Mouse (Mus musculus) inflammation-experienced regulatory T-cells, adult 6 months (primary cell): ENCODE measurements around the gene Palm. TPM values are rescaled to one million over a fixed set of nuclear protein-coding genes. Genes with fewer than 3 reads are reported as not detected.

Experiments used
- ATAC-seq: one replicate; pipeline ENCODE4 v1.8.0; 2017
- polyA plus RNA-seq, 3 experiments: library from polyadenylated mRNA; unstranded; fragments of 100-300 nt; shearing (Covaris generic); gene quantifications; one replicate each; pipeline ENCODE4 v1.2.1; 2017

Palm gene
- polyA plus RNA-seq, 3 experiments from 2014 or later: 0.43 TPM; not detected in 2

DNA sequence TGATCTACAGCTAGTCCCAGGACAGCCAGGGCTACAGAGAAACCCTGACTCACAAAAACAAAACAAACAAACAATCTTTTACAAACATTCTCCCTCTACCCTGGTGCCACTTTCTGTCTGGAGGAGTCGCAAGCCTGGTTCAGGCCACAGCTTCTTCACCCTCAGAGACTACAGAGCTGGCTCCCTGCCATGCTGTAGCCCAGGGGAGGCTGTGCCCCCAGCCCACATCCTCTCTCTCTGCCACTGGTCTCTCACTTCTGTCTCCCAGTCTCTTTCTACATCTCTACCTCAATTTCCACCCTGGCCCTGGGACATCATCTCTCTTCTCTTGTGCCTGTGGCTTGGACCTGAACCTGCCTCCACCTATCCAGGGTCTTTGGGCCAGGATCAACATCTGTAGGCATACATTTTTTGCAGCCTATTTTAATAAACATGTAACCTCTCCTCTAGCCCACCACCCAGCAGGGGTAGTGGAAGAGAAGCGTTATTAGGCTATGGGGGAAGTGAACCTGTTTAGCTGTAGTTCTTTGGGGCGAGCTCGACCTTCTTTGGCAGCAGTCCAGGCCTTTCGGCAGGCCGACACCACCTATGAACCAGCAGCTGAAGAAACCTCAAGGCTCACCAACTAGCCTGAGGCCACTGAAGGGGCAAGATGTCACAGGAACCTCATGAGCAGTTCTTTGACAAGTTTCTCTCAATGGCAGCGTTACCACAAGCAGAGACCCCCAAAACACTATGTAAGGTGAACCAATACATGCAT, 38.8 kb downstream of the Palm start:
- no peak for ATAC-seq

DNA sequence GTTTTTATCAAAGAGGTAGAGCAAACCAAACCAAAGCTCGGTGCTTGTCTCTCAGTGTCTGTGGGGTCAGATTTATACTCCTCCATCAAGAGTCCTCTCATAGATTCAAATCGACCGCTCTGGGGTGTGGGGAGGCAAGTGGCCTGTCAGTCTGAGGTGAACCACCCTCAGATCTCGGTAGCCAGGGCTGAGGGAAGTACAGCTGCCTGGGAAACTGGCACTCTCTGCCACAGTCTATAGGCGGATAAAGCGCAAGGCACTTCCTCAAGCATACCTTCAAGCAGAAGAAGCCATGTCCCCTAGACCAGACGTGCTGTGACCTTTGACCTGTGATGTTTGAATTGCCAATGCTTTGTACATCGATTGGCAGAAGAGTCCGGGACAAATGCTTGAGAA, 39.4 kb downstream of the Palm start:
- ATAC-seq: no peak

DNA sequence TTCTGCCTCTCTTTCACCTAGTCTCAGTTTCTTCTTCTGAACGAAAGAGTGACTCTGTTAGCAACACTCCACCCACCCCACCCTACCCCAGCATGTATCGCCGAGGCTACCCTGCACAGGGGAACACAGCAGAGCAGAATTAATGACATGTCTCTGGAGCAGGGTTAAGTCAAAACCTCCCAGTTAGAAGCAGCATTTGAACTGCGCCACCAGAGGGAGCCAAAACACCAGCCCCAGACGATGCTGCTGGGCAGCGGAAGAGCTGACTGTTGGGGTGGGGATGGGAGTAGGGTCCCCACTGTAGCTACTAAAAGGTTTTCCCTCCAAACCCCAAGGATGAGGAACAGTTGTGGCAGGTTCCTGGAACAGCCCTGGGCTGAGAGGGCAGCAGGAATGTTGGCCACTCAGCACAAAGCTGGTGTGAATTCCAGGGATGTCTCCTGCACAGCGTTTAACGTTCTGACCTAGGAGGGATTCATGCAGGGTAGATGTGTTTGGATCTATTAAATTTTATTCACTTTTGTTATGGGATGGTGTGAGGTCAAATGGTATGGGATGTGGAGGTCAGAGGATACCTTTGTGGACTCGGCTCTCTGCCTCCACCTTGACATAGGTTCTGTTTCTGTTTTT, 41.5 kb downstream of the Palm start:
- ATAC-seq: peak; percentile 67

DNA sequence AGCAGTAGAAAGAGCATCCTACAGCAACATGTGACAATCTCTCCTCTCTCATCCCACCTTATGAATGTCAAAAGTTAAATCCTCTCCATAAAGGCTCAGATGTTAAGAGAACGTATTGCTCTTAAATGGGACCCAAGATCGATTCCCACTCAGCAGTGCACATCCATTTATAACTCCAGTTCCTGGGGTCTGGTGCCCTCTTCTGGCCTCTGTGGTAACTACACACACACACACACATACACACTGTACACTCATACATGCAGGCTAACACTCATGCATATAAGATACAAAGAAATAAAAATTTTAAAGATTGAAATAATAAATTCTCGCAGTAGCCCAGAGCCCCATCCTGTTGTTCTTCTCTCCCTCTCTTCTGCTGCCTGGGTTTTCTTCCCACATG, 43.5 kb downstream of the Palm start:
- ATAC-seq: no peak

DNA sequence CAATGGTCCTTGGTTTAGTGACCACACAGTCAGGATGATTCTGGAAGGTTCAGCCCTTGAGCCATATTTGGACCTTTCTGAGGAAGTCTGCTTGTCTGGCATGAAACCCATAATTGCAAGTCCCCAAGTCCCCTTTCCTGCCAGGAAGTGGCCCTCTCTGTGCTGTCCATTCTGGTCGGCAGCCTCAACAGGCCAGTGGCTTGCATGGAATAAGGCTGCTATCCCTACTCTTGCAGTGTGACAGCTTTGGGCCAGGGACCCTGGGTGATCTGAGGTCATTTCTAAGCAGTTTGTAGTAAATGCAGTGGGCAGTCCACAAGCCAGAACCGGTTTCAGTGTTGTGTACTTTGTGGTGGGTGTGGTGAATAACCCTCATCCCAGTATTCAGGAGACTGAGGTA, 44.8 kb downstream of the Palm start:
- ATAC-seq: no peak

DNA sequence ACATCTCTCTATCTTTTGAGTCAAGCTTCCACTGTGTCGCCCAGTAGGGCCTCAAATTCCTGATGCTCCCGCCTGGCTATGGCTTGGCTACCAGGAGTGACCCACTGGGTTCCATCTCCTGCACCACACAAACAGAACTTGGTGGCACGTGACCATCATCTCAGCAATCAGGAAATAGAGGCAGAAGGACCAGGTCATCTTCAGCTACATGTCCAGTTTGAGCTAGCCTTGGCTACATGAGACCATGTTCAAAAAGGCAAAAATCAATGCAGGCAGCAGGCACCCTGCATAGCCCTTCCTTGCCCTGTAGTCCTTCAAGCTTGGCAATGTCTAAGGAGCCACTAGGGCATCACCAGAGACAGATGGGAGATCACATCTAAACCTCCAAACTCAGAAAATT, 46.7 kb downstream of the Palm start:
- no peak for ATAC-seq

DNA sequence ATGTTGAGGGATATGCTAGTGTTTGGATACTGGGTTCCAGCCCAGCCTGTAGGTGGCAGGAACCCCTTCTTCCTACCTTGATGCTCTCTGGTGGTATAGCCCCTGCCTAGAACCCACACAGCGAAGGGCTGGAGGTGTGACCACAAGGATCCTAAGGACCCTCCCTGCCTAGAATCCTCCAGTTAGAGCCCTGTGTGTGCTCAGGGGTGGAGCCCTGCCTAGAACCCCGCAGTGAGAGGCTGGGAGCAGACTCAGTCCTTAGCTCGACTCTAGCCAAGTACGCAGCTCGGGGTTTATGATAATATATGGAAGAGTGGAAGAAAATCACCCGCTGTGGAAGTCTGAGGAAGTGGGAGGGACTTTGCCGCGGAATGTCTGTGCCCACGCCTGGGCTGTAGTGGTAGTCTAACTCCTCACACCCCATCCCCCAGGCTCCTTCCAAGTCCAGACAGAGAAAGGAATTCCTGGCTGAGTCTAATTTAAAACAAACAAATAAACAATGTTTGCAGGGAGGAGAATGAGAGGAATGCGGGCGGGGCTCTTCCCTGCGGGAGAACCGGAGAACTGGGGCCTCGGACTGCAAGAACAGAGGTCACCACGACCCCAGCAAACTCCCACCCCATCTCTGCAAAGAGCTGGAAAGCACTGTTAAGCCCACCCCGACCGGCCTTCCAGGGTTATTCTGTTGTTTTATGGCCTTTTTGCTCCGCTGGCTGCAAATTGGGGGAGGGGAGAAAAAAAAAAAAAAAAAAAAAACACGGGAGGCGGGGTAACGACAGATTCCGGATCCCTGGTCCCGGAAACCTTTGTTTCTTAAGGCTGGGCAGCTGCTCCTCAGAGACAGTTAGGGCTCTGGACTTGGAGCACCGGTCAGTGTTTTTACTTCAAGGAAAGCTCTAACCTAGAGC, 47.5 kb downstream of the Palm start:
- ATAC-seq: no peak

DNA sequence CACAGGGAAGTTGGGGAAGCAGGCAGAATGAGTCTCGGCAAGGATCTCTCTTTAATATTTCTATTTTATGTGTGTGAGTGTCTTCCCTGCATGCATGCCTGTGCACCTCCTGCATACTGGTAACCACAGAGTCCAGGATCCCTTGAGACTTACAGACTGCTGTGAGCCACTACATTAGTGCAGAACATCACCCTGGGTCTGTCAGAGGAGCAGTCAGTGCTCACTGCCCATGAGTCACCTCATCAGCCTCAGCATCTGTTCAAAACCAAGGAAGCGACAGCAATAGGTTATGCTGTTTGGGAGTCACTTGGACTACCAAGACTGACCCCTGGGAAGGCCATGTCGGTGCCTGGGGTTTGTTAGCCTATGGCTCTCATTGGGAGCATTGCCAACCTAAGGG, 49.0 kb downstream of the Palm start:
- no peak for ATAC-seq

DNA sequence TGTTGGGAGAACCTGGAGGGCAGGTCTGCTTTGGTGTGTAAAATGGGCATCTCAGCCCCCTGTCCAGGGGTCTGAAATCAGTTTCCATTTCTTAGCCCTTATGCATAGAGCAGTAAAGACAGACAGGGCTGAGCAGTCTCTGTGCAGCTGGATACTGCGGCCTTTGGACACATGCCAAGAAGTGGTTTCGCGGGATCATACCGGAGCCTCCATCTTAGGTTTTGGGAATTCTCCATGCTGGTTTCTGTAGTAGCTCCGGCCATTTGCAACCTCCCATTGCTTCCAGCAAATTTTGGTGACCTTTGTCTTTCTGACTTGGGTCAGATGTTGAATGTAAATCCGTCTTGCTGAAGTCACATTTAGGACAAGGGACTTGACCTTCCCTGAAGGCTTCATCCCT, 50.1 kb downstream of the Palm start:
- no peak for ATAC-seq

DNA sequence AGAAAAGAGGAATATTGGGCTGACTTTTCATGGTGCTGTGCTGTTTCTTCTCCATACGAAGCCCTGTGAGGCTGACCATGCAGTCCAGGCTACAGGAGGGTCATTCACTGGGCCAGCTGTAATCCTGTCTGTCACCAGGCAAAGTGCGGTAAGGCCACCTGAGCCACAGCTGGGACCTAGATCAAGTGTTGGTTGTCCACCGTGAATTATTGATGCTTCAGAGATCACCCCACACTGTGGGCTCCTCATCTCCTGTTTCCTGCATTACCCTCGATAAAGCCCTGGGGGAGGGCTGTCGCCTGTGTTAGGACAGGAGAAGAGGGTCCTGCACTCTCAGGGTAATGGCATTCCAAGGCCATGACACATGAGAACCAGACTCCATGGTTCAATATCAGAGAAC, 53.2 kb downstream of the Palm start:
- ATAC-seq: no peak

DNA sequence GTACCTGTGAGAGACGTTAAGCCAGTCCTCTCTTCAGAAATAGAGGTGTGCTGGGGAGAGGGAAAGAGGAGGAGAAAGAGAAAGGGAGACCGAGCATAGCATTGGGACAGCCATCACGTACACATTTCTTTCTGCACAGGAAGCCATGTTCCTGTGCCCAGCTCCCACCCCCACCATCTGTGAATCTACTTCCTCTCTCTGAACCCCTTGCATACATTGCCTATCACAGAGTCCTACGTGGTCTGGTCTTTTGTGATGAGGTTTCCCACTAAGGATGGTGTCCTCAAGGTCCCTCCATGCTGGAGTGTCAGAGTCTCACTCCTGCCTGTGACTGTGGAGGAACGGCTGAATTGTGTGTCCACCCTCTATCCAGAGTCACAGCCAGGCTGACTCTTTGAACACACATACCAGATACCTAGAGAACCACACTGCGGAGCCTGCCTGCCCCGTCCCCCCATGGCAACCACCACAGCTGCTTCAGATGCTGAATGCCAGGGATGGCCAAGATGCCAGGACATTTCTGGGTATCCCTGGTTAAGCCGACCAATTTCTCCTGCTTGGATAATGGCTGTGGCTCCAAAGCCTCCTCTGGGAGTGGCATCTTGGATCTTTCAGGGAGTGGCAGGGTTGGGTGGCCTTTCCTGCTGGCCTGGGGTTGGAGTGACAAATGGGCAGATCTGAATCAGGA, 56.7 kb downstream of the Palm start:
- ATAC-seq: no peak

DNA sequence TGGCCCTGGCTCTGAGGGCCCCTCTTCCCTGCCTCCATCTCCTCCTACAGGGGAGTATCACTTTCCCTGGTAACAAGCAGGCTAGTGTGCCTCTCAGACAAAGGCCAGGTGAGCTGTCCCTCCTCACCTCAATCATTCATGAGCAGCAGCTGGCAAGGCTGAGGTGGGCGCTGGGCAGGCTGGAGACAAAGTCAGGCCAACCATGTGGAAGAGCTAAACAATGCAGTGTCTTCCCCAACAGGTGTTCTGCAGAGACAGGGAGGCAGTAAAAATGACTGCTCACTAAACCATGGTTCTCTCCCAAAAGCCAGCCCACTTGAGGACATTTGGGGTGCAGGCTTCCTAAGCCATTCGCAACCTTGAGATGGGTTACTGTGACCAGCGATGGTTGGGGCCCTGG, 58.3 kb downstream of the Palm start:
- ATAC-seq: no peak

DNA sequence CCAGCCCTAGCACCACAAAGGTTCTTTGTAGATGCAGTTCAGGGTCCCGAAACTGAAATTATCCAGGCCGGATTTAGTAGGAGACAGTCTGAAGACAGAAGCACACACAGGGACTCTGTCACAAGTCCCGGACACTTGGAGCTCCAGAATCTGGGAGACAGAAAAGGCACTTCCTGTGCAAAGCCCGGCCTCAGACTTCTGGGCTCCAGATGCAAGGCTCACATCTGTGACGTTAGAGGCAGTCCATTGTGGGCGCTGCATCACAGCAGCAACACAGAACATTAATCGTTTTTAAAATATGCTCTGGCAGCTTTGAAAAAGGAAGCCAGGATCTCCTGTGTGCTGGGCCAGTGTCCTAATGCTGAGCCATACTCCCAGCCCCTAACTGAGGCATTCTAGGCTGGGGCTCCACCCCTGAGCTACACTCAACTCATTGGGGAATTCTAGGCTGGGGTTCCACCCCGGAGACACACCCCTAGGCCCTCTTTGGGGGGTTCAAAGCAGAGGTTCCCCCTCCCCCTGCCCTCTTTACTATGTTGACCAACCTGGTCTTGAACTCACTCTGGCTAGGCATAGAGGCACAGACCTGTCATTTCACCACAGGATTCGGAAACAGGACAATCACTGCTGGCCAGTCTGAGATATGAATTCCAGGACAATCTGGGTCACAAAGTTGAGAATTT, 58.9 kb downstream of the Palm start:
- no peak for ATAC-seq

DNA sequence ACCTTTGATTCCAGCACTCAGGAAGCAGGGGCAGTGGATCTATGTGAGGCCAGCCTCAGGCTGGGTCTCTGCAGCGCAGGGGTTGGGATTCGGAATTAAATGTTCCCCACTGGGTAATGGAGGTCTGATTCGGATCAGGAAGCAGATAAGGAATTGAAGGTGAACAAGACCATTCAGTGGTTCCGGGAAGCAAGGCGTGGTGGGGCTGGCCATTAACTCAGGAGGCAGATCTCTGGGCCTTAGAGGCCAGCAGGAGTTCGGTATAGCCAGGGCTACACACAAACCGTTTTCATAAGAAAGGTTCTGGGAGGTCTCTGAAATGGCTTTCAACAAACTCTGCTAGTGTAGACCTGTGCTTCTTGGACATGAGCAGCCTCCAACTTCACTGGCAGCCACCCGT, 59.5 kb downstream of the Palm start:
- ATAC-seq: no peak

DNA sequence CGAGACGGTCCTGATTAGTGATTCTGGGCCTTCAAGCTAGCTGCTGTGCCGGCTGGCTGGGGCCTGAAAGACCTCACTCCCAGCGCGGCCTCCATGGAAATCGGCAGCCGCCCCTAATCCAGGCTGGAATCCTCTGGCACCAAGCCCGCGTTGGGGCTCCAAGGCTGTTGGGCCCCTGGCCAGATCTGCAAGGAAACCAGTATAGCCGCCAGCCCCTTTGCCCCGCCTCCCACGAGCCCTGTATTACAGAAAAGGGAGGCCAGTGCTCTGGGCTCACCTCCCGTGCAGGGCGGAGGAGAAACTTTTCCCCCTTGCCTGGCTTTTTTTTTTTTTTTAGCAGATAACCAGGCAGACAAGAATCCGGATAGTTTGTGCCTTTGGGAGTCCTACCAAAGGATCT, 60.0 kb downstream of the Palm start:
- no peak for ATAC-seq

DNA sequence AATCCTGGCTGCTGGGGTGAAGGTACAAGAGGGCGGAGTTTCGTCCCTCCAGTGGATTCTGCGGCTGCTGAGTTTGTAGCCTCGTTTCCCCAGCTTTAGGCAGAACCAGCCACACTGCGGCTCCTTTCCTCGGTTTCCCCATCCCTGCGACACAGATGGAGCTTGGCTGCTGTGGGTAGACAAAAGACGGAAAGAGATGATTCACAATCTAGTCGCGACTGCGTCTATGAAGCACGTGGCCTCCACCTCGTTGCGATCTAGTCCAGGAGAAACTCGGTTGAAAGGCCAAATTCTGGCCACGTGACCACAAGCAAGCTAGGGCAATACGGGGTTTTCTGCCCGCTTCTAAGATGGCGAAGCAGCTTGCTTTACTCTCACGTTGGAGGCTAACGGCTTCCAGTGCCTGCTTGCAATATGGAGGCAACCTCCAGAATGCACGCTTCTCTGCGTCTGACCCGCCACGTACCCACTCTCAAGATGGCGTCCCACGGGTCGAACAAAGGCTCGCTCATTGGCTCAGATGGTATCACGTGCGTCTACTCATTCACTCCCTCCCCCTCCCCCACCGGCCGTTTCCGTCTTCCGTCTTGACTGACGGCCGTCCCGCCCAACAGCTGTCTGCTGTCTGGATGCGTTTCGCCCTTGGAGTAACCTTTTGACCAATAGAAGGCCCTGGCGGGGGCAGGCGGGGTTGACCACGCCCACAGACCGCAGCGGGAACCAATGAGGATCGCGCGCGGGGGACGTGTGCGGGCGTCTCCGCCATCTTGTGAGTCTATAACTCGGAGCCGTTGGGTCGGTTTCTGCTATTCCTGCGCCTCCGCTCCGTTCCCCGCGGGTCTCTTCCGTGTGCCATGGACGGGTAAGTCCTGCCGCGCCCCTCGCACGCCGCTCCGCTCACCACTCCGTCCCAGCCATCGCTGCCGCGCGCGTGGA, 60.8 kb downstream of the Palm start, which contains the start of gene Ptbp1:
TSS of gene Ptbp1 (plus strand) at position 568 of the 936 bp plus-strand sequence.
- ATAC-seq: peak; percentile 80

DNA sequence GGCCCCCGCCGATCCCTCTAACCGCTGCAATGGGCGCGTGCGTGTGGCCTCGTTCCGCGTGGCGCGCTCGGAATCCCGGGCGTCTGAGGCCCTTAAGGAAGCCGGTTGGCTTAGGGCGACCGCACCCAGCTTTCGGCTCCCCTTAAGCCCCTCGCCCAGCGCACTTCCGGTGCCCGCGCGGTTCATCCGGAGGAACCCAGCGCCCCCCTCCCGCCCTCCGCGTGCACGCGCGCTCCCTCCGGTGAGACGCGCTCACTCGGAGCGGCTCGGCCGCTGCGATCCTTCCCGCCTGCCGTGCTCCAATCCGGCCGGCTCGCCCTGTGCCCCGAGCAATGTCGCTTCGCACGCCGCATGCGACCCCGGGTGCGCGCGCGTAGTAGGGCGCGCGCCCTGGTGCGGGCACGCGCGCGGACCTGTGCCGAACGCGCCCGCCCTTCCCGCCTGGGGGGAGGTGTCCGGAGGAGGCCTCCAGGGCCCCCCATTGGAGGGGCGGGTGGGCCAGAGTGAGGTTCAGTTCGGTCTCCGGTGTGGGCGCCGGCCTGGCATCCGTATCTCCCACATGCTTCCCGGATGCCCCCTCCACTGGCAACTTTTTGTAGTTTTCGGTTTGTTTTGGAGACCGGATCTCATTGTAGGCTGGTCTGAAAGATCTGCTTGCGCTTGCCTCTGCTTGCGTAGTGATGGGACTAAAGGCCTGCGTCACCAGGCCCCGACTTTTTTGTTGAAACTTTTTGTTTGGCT, 61.6 kb downstream of the Palm start:
- peak; percentile 23 for ATAC-seq

DNA sequence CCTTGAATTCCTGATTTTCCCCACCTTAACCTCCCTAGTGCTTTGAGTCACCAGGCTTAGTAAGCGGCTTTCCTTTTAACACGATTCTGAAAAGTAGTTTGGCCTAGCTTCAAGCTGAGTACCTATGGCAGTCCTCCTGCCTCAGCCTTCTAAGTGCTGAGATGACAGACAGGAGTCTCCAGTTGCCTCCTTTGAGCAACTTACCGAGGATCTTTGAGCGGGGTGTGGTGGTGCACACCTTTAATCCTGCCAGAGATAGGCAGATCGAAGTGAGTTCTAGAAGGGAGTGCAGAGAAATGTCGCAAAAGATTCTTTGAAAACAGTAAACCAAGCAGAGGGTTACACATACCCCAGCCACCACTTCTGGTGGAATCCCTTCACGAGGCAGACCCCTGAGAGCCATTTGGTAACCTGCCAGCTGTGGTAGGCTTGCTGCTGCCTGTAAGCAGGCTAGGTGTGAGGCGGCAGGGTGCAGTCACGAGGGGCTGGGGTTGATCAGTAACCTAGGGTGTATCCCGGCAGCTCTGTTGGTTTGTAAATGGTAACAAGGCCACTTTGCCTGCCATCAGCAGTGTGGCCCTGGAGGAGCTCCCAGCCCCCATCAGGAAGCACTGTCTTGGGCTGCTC, 62.3 kb downstream of the Palm start:
- ATAC-seq: no peak

DNA sequence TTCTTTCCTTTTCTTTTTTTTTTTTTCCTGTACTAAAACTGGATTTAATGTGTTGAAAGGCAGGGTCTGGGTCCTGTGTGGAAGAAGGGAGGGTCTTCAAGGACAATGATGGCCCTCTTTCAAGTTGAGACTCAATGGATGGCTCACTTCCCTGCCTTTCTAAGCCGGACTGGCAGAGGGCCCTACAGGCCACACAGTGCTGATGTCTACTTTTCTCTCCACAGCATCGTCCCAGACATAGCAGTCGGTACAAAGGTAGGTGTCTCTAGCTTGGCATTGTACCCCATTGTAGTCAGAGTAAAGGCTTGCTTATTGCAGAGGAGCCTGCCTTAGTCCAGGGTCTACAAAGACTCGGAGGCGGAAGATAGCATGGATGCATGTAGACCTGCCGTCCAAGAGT, 62.9 kb downstream of the Palm start:
- no peak for ATAC-seq
